In the genomic region with DNA sequence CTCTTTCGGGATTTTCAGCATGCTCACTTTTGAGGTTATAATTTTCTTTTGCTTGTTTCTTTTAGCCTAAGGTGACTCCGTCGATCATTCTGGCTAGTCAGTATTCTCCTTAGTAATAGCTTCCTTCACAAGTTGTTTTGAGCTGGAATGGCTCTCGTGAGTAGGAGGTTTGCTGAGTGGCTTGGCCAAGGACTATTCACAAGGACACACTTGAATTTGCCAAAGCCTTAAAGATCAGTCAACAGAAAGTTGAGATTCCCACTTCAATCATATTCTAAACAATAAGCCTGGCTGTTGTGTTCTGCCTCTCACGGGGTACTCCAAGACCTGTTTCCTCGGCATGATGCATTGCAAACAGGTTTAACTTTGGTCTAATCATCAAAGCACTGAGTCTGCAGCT, we compare ENCODE assay signal across 19 mouse cellular contexts.
"Had no signal": no experiment of that assay in that cellular context is flagged by ENCODE, and none has a peak within 500 bp of the region (broad histone marks: within the 10 kb centered on the region; RNA-seq: fewer than 3 reads in every experiment).

No protein-coding gene starts in this region.

- H3K27ac ChIP-seq: liver, embryonic 13.5 days; liver, embryonic 15.5 days; lung, embryonic 15.5 days; macrophage; midbrain, embryonic 12.5 days; midbrain, embryonic 15.5 days; neural tube, embryonic 12.5 days; stomach, embryonic 15.5 days; stomach, postnatal 0 days had no signal

- ATAC-seq: liver, postnatal 0 days; midbrain, embryonic 15.5 days had no signal

- H3K36me3 ChIP-seq: liver, embryonic 13.5 days; liver, embryonic 15.5 days; lung, embryonic 15.5 days; midbrain, embryonic 15.5 days; neural tube, embryonic 12.5 days; stomach, embryonic 15.5 days had no signal

- H3K4me1 ChIP-seq: liver, embryonic 13.5 days; liver, embryonic 15.5 days; lung, embryonic 15.5 days; stomach, embryonic 15.5 days had no signal

- H3K9me3 ChIP-seq: liver, embryonic 13.5 days; liver, embryonic 15.5 days; lung, embryonic 15.5 days; megakaryocyte, embryonic 14.5 days; midbrain, embryonic 12.5 days; midbrain, embryonic 15.5 days; neural tube, embryonic 12.5 days; stomach, embryonic 15.5 days had no signal

- H3K4me3 ChIP-seq: liver, embryonic 13.5 days; liver, embryonic 15.5 days; lung, embryonic 15.5 days; megakaryocyte, embryonic 14.5 days; midbrain, embryonic 12.5 days; midbrain, embryonic 15.5 days; neural tube, embryonic 12.5 days; stomach, embryonic 15.5 days had no signal

- DNase-seq: liver; liver, embryonic 13.5 days; liver, postnatal 0 days; lung, adult 2 months; lung, postnatal 10 days; right cerebral cortex, postnatal 14 days; thymus, adult 2 months; thymus, postnatal 25 days; thymus, postnatal 4 days had no signal

- H3K4me2 ChIP-seq: liver, embryonic 11.5 days; liver, embryonic 13.5 days; liver, embryonic 15.5 days; lung, embryonic 15.5 days; midbrain, embryonic 12.5 days; midbrain, embryonic 15.5 days; neural tube, embryonic 12.5 days; stomach, embryonic 15.5 days had no signal

- H3K9ac ChIP-seq: liver, embryonic 13.5 days; liver, embryonic 15.5 days; liver, postnatal 0 days; lung, embryonic 15.5 days; midbrain, embryonic 12.5 days; midbrain, embryonic 15.5 days; neural tube, embryonic 12.5 days; stomach, embryonic 15.5 days had no signal

- H3K27me3 ChIP-seq: liver, embryonic 13.5 days; liver, embryonic 15.5 days; lung, embryonic 15.5 days; megakaryocyte, embryonic 14.5 days; midbrain, embryonic 12.5 days; midbrain, embryonic 15.5 days; neural tube, embryonic 12.5 days; stomach, embryonic 15.5 days had no signal
